Mouse (Mus musculus) gastrocnemius, adult 2 months (tissue): ENCODE data around the gene Gli2. TPM values are rescaled to one million over a fixed set of nuclear protein-coding genes. Genes with fewer than 3 reads are reported as not detected.

ENCODE experiments used
- DNase-seq: peaks from one replicate; pipeline ENCODE4 v3.0.0; 2022
- H3K27ac ChIP-seq: fragments of 200-600 bp; 2 replicates; pipeline ENCODE4 v1.8.1; 2022; ENCODE audit warnings: mild to moderate bottlenecking
- H3K4me3 ChIP-seq: fragments of 200-600 bp; 2 replicates; pipeline ENCODE4 v1.8.1; 2022; ENCODE audit warnings: mild to moderate bottlenecking, moderate library complexity
- CTCF ChIP-seq: fragments of 200-600 bp; IDR thresholded peaks from 2 replicates; pipeline ENCODE4 v1.8.1; 2022; ENCODE audit warnings: antibody characterized with exemption, mild to moderate bottlenecking, moderate library complexity
- intact Hi-C: fragments of 180-260 bp; cut with DNase I; formaldehyde crosslinking; loops from one replicate; pipeline ENCODE4 v1.15.1; 2025
- total RNA-seq, 2 experiments: library from RNA; stranded (reverse); gene quantifications; 2 replicates each; pipeline ENCODE4 v1.2.3; 2021

The Gli2 gene
- total RNA-seq, 2 experiments from 2014 or later, result 0.94 to 1.4 TPM

- Histone ChIP-seq H3K4me3 (no peak overlapping the region), H3K27ac (no peak overlapping the region)
- no peak for DNase-seq
- TF ChIP-seq CTCF, result no peak
- intact Hi-C loops, result no loop called here
Observed at GRCm38 (mm10) chr1:118898351-118898750, 155.1 kb downstream of the Gli2 start.

- TF ChIP-seq CTCF, result no peak
- H3K4me3 ChIP-seq, result no peak overlapping the region
- H3K27ac ChIP-seq, result no peak overlapping the region
- intact Hi-C loops, result no loop called here
- peak; percentile 73 for DNase-seq
Observed at GRCm38 (mm10) chr1:118895026-118895762, 158.2 kb downstream of the Gli2 start.

GRCm38 (mm10) chr1:118891395-118891794 is 162.0 kb downstream of the Gli2 start:
- H3K4me3 ChIP-seq, result no peak overlapping the region
- intact Hi-C loops, result no loop called here
- no peak overlapping the region for H3K27ac ChIP-seq
- no peak for TF ChIP-seq CTCF
- DNase-seq, result no peak

- intact Hi-C loops, result no loop called here
- no peak overlapping the region for H3K27ac ChIP-seq
- no peak overlapping the region for H3K4me3 ChIP-seq
- TF ChIP-seq CTCF, result no peak
- DNase-seq, result no peak
Observed at GRCm38 (mm10) chr1:118890125-118890875, 163.1 kb downstream of the Gli2 start.

- TF ChIP-seq CTCF, result no peak
- Histone ChIP-seq H3K4me3 (no peak overlapping the region), H3K27ac (no peak overlapping the region)
- intact Hi-C loops, result no loop called here
- DNase-seq, result no peak
Observed at GRCm38 (mm10) chr1:118880781-118881247, 172.6 kb downstream of the Gli2 start.

GRCm38 (mm10) chr1:118878291-118878690 is 175.1 kb downstream of the Gli2 start:
- Histone ChIP-seq H3K4me3 (no peak overlapping the region), H3K27ac (no peak overlapping the region)
- DNase-seq, result no peak
- intact Hi-C loops, result no loop called here
- TF ChIP-seq CTCF, result no peak

GRCm38 (mm10) chr1:118875227-118875626 is 178.2 kb downstream of the Gli2 start:
- intact Hi-C loops, result no loop called here
- Histone ChIP-seq H3K4me3 (no peak overlapping the region), H3K27ac (no peak overlapping the region)
- no peak for DNase-seq
- TF ChIP-seq CTCF, result no peak

- H3K4me3 ChIP-seq, result no peak overlapping the region
- intact Hi-C loops, result no loop called here
- no peak for TF ChIP-seq CTCF
- H3K27ac ChIP-seq, result no peak overlapping the region
- DNase-seq, result peak; percentile 28
Observed at GRCm38 (mm10) chr1:118873559-118873958, 179.9 kb downstream of the Gli2 start.

GRCm38 (mm10) chr1:118864735-118865134 is 188.7 kb downstream of the Gli2 start:
- Histone ChIP-seq H3K4me3 (no peak overlapping the region), H3K27ac (no peak overlapping the region)
- no peak for TF ChIP-seq CTCF
- DNase-seq, result no peak
- intact Hi-C loops, result no loop called here

GRCm38 (mm10) chr1:118864031-118864430 is 189.4 kb downstream of the Gli2 start:
- intact Hi-C loops, result no loop called here
- Histone ChIP-seq H3K27ac (no peak overlapping the region), H3K4me3 (no peak overlapping the region)
- no peak for DNase-seq
- no peak for TF ChIP-seq CTCF

- intact Hi-C loops, result loop anchor here (10.0 kb wide), 1 partner anchor 197 kb away; the partner anchor contains the start of gene Gli2
- H3K27ac ChIP-seq, result no peak overlapping the region
Observed at GRCm38 (mm10) chr1:118858101-118858500, 195.3 kb downstream of the Gli2 start.

GRCm38 (mm10) chr1:118830658-118831057 is 222.8 kb downstream of the Gli2 start:
- TF ChIP-seq CTCF, result no peak
- DNase-seq, result no peak
- intact Hi-C loops, result no loop called here
- Histone ChIP-seq H3K4me3 (no peak overlapping the region), H3K27ac (no peak overlapping the region)

More at GRCm38 (mm10) chr1:118858101-118858500, 195.3 kb downstream of the Gli2 start:
- no peak overlapping the region for H3K4me3 ChIP-seq
- DNase-seq, result no peak
- no peak for TF ChIP-seq CTCF

- intact Hi-C loops, result no loop called here
- DNase-seq, result no peak
- no peak for TF ChIP-seq CTCF
- H3K4me3 ChIP-seq, result no peak overlapping the region
- H3K27ac ChIP-seq, result no peak overlapping the region
Observed at GRCm38 (mm10) chr1:118826614-118827013, 226.8 kb downstream of the Gli2 start.
